Mouse (Mus musculus) stomach, postnatal 0 days (tissue): Measurements from ENCODE around the gene Med4. TPM values are rescaled to one million over a fixed set of nuclear protein-coding genes. Genes with fewer than 3 reads are reported as not detected.
A peak's percentile ranks its signal among the peaks of the same experiment; 100 is the strongest.

Source experiments
- ATAC-seq: fragments of 200-750 bp; cut with Nextera tagmentation; 2 replicates; pipeline ENCODE4 v1.8.0; 2017; ENCODE audit not compliant: low FRiP score, low TSS enrichment
- DNase-seq: peaks from one replicate; pipeline ENCODE4 v3.0.0-alpha.2; 2016; ENCODE audit warnings: low spot score
- H3K27ac ChIP-seq: fragments of 300-500 bp; sonication (generic); replicated peaks from 2 replicates; pipeline ENCODE4 v1.5.1; 2014; ENCODE audit warnings: mild to moderate bottlenecking, control low read depth
- H3K27me3 ChIP-seq: fragments of 300-500 bp; sonication (generic); 2 replicates; pipeline ENCODE4 v1.6.1; 2014; ENCODE audit warnings: low read length; ENCODE audit not compliant: control insufficient read depth, insufficient read depth
- H3K36me3 ChIP-seq: fragments of 300-500 bp; sonication (generic); 2 replicates; pipeline ENCODE4 v1.6.1; 2014; ENCODE audit warnings: low read length, mixed read lengths; ENCODE audit not compliant: control insufficient read depth, insufficient read depth
- H3K4me1 ChIP-seq: fragments of 300-500 bp; sonication (generic); replicated peaks from 2 replicates; pipeline ENCODE4 v1.6.1; 2014; ENCODE audit warnings: antibody characterized with exemption; ENCODE audit not compliant: control insufficient read depth, insufficient read depth
- H3K4me2 ChIP-seq: fragments of 300-500 bp; sonication (generic); replicated peaks from 2 replicates; pipeline ENCODE4 v1.6.1; 2014; ENCODE audit warnings: low read depth, mild to moderate bottlenecking, control low read depth, moderate library complexity
- H3K4me3 ChIP-seq: fragments of 300-500 bp; sonication (generic); 2 replicates; pipeline ENCODE4 v1.5.1; 2014; ENCODE audit warnings: low read depth, low read length, control low read depth
- H3K9ac ChIP-seq: fragments of 300-500 bp; sonication (generic); 2 replicates; pipeline ENCODE4 v1.6.1; 2014; ENCODE audit warnings: mild to moderate bottlenecking, low read length, control low read depth, mixed read lengths
- H3K9me3 ChIP-seq: fragments of 300-500 bp; sonication (generic); 2 replicates; pipeline ENCODE4 v1.6.1; 2016; ENCODE audit warnings: low read length; ENCODE audit not compliant: control insufficient read depth
- CTCF ChIP-seq: IDR thresholded peaks from 2 replicates; pipeline ENCODE4 v1.5.1; 2016; ENCODE audit warnings: antibody characterized with exemption, low read depth, mild to moderate bottlenecking, moderate library complexity
- EP300 ChIP-seq: optimal IDR thresholded peaks from 2 replicates; pipeline ENCODE3; 2016; ENCODE audit warnings: antibody characterized with exemption
- WGBS: fragments of 180-500 bp; shearing (Covaris S2); extraction: QIAGEN DNeasy Blood & Tissue Kit; methylation state at CpG from one replicate; pipeline ENCODE4 v1.1.7; 2014; 5-methylcytosine and 5-hydroxymethylcytosine counted together
- polyA plus RNA-seq: library from polyadenylated mRNA; unstranded; fragments of >200 nt; fragmentation: Nextera tagmentation; extraction: Ambion mirVana; gene quantifications from 2 replicates; pipeline ENCODE4 v1.2.1, GENCODE M21; 2015

Gene Med4
- polyA plus RNA-seq, 1 experiment from 2014 or later, result 39.4 TPM

DNA sequence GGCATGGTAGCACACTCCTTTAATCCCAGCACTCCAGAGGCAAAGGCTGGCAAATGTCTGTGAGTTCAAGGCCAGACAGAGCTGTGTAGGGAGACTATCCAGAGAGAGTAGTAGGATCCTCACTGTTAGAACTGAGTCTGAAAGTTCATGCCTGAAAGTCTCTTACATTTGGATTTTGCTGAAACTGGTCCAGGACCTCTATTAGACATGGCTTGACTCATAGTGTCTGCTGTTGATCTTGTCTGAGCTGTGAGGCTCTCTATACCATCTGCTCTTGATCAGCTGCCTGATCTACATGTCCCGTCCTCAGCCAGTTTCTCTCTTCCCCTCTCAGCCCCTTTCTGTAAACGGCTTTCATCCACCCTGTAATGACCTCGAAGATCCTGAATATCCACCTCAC lies 31.5 kb upstream of the Med4 start:
- Histone ChIP-seq H3K27me3 (no peaks in the 10 kb centered on the region), H3K4me3 (no peak overlapping the region), H3K27ac (no peak overlapping the region), H3K4me2 (no peak overlapping the region), H3K9me3 (no peaks in the 10 kb centered on the region), H3K9ac (no peak overlapping the region), H3K36me3 (no peaks in the 10 kb centered on the region), H3K4me1 (no peaks in the 10 kb centered on the region; the same call in 1 of the 2 replicates)
- 60% methylated on average over 3 of the region's 3 CpGs for WGBS
- no peak for TF ChIP-seq EP300
- no peak for TF ChIP-seq CTCF
- DNase-seq, result no peak
- no peak for ATAC-seq

DNA sequence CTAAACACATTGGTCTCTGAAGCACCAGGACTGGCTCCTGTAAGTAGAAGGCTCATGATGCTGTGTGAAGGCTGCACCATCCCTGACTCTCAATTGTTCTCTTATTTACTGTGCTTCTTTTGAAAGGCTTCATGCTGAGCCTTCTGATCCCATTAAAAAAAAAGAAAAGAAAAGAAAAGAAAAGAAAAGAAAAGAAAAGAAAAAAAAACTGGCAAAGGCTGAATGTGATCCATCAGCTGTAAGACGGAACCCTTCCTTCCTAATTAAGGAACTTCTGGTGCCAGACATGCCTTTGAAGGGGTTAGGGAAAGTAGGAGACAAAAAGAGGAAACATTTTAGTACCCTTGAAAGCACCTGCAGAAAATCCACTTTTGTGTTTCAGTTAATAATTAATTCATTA lies 30.1 kb upstream of the Med4 start:
- 58% methylated on average over 1 of the region's 1 CpGs for WGBS
- H3K27me3 ChIP-seq, result no peaks in the 10 kb centered on the region

DNA sequence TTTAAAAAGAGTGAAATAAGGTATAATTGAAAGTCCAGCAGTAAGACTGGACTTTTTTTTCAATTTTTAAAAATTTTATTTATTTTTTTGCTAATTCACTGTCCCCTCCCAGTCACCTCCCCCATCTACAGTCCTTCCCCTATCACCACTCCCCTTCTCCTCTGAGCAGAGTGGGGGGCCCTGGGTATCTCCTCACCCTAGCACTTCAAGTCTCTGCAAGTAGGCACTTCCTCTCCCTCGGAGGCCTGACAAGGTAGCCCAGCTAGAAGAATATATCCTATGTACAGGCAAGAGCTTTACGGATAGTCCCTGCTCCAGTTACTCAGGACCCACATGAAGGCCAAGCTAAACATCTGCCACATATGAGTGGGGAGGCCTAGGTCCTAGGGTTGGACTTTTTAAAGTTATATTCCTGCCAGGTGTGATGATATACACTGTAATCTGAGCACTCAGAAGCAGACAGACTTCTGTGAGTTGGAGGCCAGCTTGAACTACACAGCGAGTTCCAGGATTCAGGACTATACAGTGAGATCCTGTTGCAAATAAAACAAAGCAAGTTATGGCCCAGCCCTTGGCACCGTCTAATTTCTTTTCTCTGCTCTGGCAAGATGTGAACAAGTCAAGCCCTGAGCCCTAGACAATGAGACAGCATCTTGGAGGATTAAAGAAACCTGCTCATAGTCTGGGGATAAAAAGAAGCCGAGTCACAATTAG lies 26.2 kb upstream of the Med4 start:
- TF ChIP-seq CTCF (no peak), EP300 (no peak)
- no peak overlapping the region for H3K9ac ChIP-seq
- H3K27ac ChIP-seq, result no peak overlapping the region
- no peaks in the 10 kb centered on the region for H3K36me3 ChIP-seq
- H3K4me3 ChIP-seq, result no peak overlapping the region
- no peak overlapping the region for H3K4me2 ChIP-seq
- H3K9me3 ChIP-seq, result no peaks in the 10 kb centered on the region
- ATAC-seq (no peak), DNase-seq (no peak)
- 58% methylated on average over 5 of the region's 5 CpGs for WGBS
- H3K27me3 ChIP-seq, result no peaks in the 10 kb centered on the region
- H3K4me1 ChIP-seq, result no peaks in the 10 kb centered on the region

More for the DNA sequence above, 30.1 kb upstream of the Med4 start:
- H3K9me3 ChIP-seq, result no peaks in the 10 kb centered on the region
- no peak for TF ChIP-seq CTCF
- no peak for TF ChIP-seq EP300
- H3K4me1 ChIP-seq, result no peaks in the 10 kb centered on the region
- ATAC-seq, result no peak
- no peaks in the 10 kb centered on the region for H3K36me3 ChIP-seq
- no peak overlapping the region for H3K27ac ChIP-seq
- H3K4me2 ChIP-seq, result no peak overlapping the region
- no peak for DNase-seq
- no peak overlapping the region for H3K4me3 ChIP-seq
- no peak overlapping the region for H3K9ac ChIP-seq

DNA sequence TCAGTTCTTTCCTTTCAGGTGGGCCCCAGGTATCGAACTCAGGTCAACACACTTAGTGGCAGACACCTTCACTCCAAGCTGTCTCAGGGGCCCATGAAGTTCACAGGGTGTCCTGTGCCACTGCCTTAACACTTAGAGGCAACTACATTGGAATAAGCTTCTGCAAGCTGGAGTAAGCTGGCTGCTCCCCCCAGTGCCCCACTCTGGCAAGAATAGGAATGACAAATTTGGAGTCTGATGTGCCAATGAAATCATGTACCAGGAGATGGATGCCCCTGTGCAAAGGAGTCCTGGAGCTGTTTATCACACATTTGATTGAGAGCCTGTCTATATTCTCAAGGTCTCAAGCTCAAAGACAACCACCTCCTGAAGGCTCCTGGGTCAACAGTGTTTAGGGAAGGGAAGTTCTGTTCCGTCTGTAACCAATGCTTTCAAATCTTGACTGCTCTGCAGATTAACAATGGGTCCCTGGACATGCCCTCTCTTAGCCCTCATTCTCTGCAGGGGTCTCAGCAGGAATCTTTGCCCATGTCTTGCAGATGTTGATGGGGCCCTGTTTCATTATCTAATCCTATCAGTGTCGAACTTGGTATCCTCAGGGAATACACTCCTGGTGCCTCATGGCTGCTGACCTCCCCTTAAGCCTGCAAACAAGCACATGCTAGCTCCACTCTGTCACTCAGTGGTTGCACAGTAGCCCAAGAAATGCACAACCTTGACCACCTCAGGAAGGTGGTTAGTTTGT lies 25.3 kb upstream of the Med4 start:
- H3K27ac ChIP-seq, result no peak overlapping the region
- H3K27me3 ChIP-seq, result no peaks in the 10 kb centered on the region
- H3K4me3 ChIP-seq, result no peak overlapping the region
- no peaks in the 10 kb centered on the region for H3K4me1 ChIP-seq
- WGBS, result 73% methylated on average over 3 of the region's 3 CpGs
- H3K4me2 ChIP-seq, result no peak overlapping the region
- H3K9ac ChIP-seq, result no peak overlapping the region
- TF ChIP-seq CTCF (0 out of 2 replicates have a peak, but pooled peaks have one; percentile 14), EP300 (no peak)
- H3K36me3 ChIP-seq, result no peaks in the 10 kb centered on the region
- ATAC-seq (no peak), DNase-seq (no peak)
- H3K9me3 ChIP-seq, result no peaks in the 10 kb centered on the region

DNA sequence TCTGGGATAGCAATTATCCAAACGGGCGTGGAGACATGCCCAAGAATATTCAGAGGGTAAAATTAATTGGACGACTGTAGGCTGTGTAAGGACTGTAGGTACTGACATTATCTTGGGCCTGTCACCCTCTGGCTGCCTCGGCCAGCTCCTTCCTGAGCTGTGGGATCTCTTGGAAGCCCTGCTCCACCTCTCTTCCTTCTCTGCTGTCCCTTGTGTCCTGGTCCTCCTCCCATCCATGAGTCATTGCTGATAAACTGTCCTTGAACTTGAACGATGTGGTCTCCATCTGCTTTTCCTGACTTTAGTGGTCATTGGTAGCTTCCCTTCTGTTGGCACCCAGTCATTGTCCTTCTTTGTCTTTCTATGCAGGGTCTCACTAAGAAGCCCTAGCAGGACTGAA lies 23.2 kb upstream of the Med4 start:
- 57% methylated on average over 5 of the region's 5 CpGs for WGBS
- no peak for TF ChIP-seq EP300
- no peak overlapping the region; the same call in 1 of the 2 replicates for H3K27ac ChIP-seq
- no peaks in the 10 kb centered on the region for H3K4me1 ChIP-seq
- H3K4me3 ChIP-seq, result no peak overlapping the region
- H3K9ac ChIP-seq, result no peak overlapping the region
- DNase-seq, result no peak
- H3K4me2 ChIP-seq, result no peak overlapping the region
- no peaks in the 10 kb centered on the region for H3K9me3 ChIP-seq
- H3K36me3 ChIP-seq, result no peaks in the 10 kb centered on the region
- H3K27me3 ChIP-seq, result no peaks in the 10 kb centered on the region
- peak; percentile 47; the same call in 1 of the 2 replicates for ATAC-seq

DNA sequence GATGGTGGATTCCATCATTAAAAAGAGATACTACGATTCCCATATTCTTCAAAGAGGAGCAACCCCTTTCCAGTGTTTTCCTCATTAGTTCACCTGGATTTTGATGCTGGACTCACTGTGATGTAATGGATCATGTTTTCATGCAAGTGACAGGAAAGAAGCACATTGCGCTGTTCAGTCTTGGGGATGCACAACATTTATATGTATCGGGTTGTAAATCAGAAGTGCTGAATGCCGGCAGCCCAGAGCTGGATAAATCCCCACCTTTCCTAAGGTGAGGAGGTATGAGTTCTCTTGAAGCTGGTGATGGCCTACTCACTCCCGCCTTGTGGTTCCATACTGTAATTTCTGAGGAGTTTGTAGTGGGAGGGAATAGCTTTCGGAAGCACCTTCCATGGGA lies 16.5 kb upstream of the Med4 start:
- whole genome bisulfite sequencing, result 96% methylated on average over 6 of the region's 6 CpGs
- no peaks in the 10 kb centered on the region for H3K9me3 ChIP-seq
- H3K9ac ChIP-seq, result no peak overlapping the region
- no peak for ATAC-seq
- TF ChIP-seq CTCF, result no peak
- no peak for TF ChIP-seq EP300
- no peak overlapping the region for H3K4me2 ChIP-seq
- no peaks in the 10 kb centered on the region for H3K4me1 ChIP-seq
- H3K36me3 ChIP-seq, result no peaks in the 10 kb centered on the region
- H3K27ac ChIP-seq, result no peak overlapping the region
- DNase-seq, result no peak
- H3K27me3 ChIP-seq, result no peaks in the 10 kb centered on the region
- H3K4me3 ChIP-seq, result no peak overlapping the region
